Mouse (Mus musculus): ENCODE measurements around the gene Slc22a14.

DNA sequence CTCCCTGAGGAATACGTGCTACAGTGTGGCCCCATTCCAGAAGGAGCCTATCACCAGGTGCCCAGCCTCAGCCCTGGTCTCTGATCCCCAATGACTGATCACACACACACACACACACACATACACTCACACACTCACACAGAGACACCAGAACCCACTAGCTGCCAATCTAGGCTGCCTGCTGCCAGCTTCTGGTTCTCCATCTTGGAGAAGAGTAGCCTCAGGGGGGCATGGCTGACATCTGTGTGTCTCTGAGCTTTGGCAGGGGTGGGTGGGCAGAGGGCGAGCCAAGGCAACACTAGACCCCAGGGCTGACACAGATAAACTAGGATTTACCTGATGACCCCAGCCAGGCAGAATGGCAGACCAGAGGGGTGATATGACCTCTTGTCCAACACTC is 226.5 kb downstream of the Slc22a14 start:
- TF ChIP-seq HCFC1 (IDR thresholded peaks at IDR 0.05; ENCODE audit: low read depth, low read length): no peak
- TF ChIP-seq CTCF (IDR thresholded peaks at IDR 0.05 in 2 of 3, conservative IDR thresholded peaks at IDR 0.05 in 1 of 3; ENCODE audit: control insufficient read depth in 1 of 3, insufficient read depth in 1 of 3, low read depth in 2 of 3, low read length in 3 of 3, poor library complexity in 1 of 3, severe bottlenecking in 1 of 3): no peak
- TF ChIP-seq POLR2A (IDR thresholded peaks at IDR 0.05; ENCODE audit: control insufficient read depth in 1 of 2, insufficient read depth in 1 of 2, low read depth in 1 of 2, low read length in 2 of 2, poor library complexity in 1 of 2): no peak
- TF ChIP-seq MEF2A (IDR thresholded peaks at IDR 0.05; ENCODE audit: extremely low read depth, insufficient replicate concordance, low read depth, low read length, poor library complexity, severe bottlenecking): no peak
- TF ChIP-seq ZKSCAN1 (IDR thresholded peaks at IDR 0.05; ENCODE audit: low read depth, low read length): no peak
- TF ChIP-seq TAL1 (IDR thresholded peaks at IDR 0.05; ENCODE audit: low read length): no peak
- no peak for TF ChIP-seq MAFK (IDR thresholded peaks at IDR 0.05; ENCODE audit: borderline replicate concordance, low read depth, low read length)
- TF ChIP-seq ZNF384 (IDR thresholded peaks at IDR 0.05; ENCODE audit: low read depth, low read length): no peak
- TF ChIP-seq CHD2 (IDR thresholded peaks at IDR 0.05; ENCODE audit: low read length): no peak
- TF ChIP-seq EP300 (IDR thresholded peaks at IDR 0.05; ENCODE audit: low read depth in 1 of 2, low read length in 2 of 2): no peak
